Mouse (Mus musculus): Measurements from ENCODE around the gene Nutf2-ps1. TPM values are rescaled to one million over a fixed set of nuclear protein-coding genes. Genes with fewer than 3 reads are reported as not detected.

Gene Nutf2-ps1
- polyA plus RNA-seq (2014; fragmentation: Illumina TruSeq; extraction: RNeasy Lipid Tissue Mini Kit (QIAGEN cat#74804); ENCODE audit: low read depth, low replicate concordance): 10.7 TPM

DNA sequence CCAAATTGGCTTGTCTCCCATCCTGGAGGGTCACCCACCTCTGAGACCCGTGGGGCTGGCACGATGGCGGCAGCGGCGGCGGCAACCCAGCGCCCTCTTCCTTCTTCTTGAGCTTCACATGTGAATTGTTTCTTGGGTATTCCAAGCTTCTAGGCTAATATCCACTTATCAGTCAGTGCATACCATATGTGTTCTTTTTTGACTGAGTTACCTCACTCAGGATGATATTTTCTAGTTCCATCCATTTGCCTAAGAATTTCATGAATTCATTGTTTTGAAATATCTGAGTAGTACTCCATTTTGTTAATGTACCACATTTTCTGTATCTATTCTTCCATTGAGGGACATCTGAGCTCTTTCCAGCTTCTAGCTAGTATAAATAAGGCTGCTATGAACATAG, at the start of gene Nutf2-ps1:
TSS of gene Nutf2-ps1 (minus strand) at position 101 of the 400 bp plus-strand sequence.

DNA sequence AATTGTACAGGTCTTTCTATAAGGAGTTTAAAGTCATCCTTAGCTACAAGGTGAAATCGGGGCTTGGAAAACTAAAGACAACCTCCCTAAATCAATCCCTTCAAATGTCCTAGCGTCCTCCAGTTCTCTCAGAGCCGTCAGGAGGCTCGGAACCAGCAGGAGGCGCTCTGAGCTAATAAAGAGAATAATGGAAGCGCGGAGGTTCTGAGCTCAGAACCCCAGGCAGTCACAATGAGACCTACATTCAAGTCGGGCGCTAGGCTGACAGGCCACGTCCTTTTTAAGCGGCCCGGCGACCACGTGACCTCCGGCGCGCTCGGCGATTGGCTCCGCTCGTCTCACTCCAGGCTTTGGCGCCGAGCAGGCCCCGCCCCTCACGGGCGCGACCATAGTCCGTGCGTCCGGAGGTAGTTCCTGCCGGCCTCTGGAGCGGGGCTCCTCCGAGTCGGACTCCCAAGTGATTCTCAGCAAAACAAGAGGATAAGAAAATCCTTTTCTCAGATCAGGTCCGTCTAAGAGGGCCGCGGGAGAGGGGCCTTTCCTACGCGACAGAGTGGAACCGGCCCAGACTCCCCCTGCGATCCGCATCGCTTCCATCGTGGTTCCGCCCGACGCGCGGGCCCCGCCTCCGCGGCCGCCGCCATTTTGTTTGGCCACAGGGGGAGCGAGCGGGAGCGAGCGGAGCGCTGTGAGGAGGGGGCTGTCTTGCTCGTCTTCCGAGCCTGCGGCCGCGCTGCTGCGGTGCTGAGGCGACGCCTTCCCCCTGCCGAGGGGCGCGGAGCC, 11.1 kb upstream of the Nutf2-ps1 start, which contains the start of gene Smc3:
TSS of gene Smc3 (plus strand) at position 642 of the 783 bp plus-strand sequence.

Other genes with a start within 250 kb of the Nutf2-ps1 start
- gene Gm10197, start 217.3 kb downstream of the Nutf2-ps1 start, polyA plus RNA-seq (2014; fragmentation: Illumina TruSeq; extraction: RNeasy Lipid Tissue Mini Kit (QIAGEN cat#74804); ENCODE audit: low read depth, low replicate concordance): not detected
- 35.9 TPM for gene Smndc1, start 198.5 kb downstream of the Nutf2-ps1 start, polyA plus RNA-seq (2014; fragmentation: Illumina TruSeq; extraction: RNeasy Lipid Tissue Mini Kit (QIAGEN cat#74804); ENCODE audit: low read depth, low replicate concordance)
- 0.50 TPM for gene Dusp5, start 60.0 kb downstream of the Nutf2-ps1 start, polyA plus RNA-seq (2014; fragmentation: Illumina TruSeq; extraction: RNeasy Lipid Tissue Mini Kit (QIAGEN cat#74804); ENCODE audit: low read depth, low replicate concordance)
- 26.4 TPM for gene Smc3, start 11.3 kb upstream of the Nutf2-ps1 start, polyA plus RNA-seq (2014; fragmentation: Illumina TruSeq; extraction: RNeasy Lipid Tissue Mini Kit (QIAGEN cat#74804); ENCODE audit: low read depth, low replicate concordance)
- gene Rbm20, start 88.2 kb upstream of the Nutf2-ps1 start, polyA plus RNA-seq (2014; fragmentation: Illumina TruSeq; extraction: RNeasy Lipid Tissue Mini Kit (QIAGEN cat#74804); ENCODE audit: low read depth, low replicate concordance): 0.61 TPM